Mouse (Mus musculus): ENCODE results near the gene Nr1i3.
"Not testable (repeated sequence)": the region's sequence is repeated elsewhere in the genome, so short reads cannot be mapped to it uniquely, and the experiment has no call there.

Gene Nr1i3

GRCm38 (mm10) chr1:171230215-171230614 is 16.4 kb downstream of the Nr1i3 start:
- no peak for DNase-seq (ENCODE audit: low spot score in 2 of 2)

- DNase-seq (ENCODE audit: low spot score in 2 of 2) = no peak
Measured at GRCm38 (mm10) chr1:171231844-171232243, 18.1 kb downstream of the Nr1i3 start.

- no peak for DNase-seq (ENCODE audit: low spot score in 2 of 2)
Measured at GRCm38 (mm10) chr1:171232348-171232747, 18.6 kb downstream of the Nr1i3 start.

- DNase-seq (ENCODE audit: low spot score in 2 of 2) = no peak
Measured at GRCm38 (mm10) chr1:171232800-171233730, 19.3 kb downstream of the Nr1i3 start.

GRCm38 (mm10) chr1:171234126-171234525 is 20.4 kb downstream of the Nr1i3 start, which contains the start of gene Fcer1g:
TSS of gene Fcer1g (minus strand) at chr1:171234365.
- no peak for DNase-seq (ENCODE audit: low spot score in 2 of 2)

GRCm38 (mm10) chr1:171234538-171234937 is 20.8 kb downstream of the Nr1i3 start:
- DNase-seq (ENCODE audit: low spot score in 2 of 2) = no peak

GRCm38 (mm10) chr1:171235791-171236190 is 22.0 kb downstream of the Nr1i3 start:
- DNase-seq (ENCODE audit: low spot score in 2 of 2) = no peak

- no peak for DNase-seq (ENCODE audit: low spot score in 2 of 2)
Measured at GRCm38 (mm10) chr1:171237438-171237837, 23.7 kb downstream of the Nr1i3 start.

GRCm38 (mm10) chr1:171238463-171238862 is 24.7 kb downstream of the Nr1i3 start:
- no peak for DNase-seq (ENCODE audit: low spot score in 2 of 2)

GRCm38 (mm10) chr1:171239992-171240744 is 26.4 kb downstream of the Nr1i3 start:
- DNase-seq (ENCODE audit: low spot score in 2 of 2) = no peak

- no peak for DNase-seq (ENCODE audit: low spot score in 2 of 2)
Measured at GRCm38 (mm10) chr1:171240911-171241310, 27.1 kb downstream of the Nr1i3 start.

GRCm38 (mm10) chr1:171241952-171242351 is 28.2 kb downstream of the Nr1i3 start:
- not testable (repeated sequence) for DNase-seq (ENCODE audit: low spot score in 2 of 2)

GRCm38 (mm10) chr1:171245353-171245752 is 31.6 kb downstream of the Nr1i3 start:
- no peak for DNase-seq (ENCODE audit: low spot score in 2 of 2)

- DNase-seq (ENCODE audit: low spot score in 2 of 2) = peak; percentile 97
Measured at GRCm38 (mm10) chr1:171246709-171247452, 33.1 kb downstream of the Nr1i3 start.

GRCm38 (mm10) chr1:171247453-171247841 is 33.7 kb downstream of the Nr1i3 start:
- DNase-seq (ENCODE audit: low spot score in 2 of 2) = no peak

GRCm38 (mm10) chr1:171247916-171248315 is 34.1 kb downstream of the Nr1i3 start:
- no peak for DNase-seq (ENCODE audit: low spot score in 2 of 2)

- DNase-seq (ENCODE audit: low spot score in 2 of 2) = no peak
Measured at GRCm38 (mm10) chr1:171248386-171249226, 34.8 kb downstream of the Nr1i3 start.

GRCm38 (mm10) chr1:171249913-171250600 is 36.3 kb downstream of the Nr1i3 start, which contains the start of gene Adamts4:
TSS of gene Adamts4 (plus strand) at chr1:171250421.
- peak in 1 of 2 experiments; percentile 53 for DNase-seq (ENCODE audit: low spot score in 2 of 2)

- DNase-seq (ENCODE audit: low spot score in 2 of 2) = no peak
Measured at GRCm38 (mm10) chr1:171250680-171251593, 37.2 kb downstream of the Nr1i3 start, which contains the start of gene Ndufs2. TSS of gene Ndufs2 (minus strand) at chr1:171251388.
